Mouse (Mus musculus) liver, adult (tissue): ENCODE data around the gene Macrod1.

ENCODE experiments used
- GATA4 ChIP-seq: IDR thresholded peaks from 2 replicates; pipeline ENCODE4 v1.6.1; 2014; ENCODE audit warnings: mild to moderate bottlenecking, low read length; ENCODE audit not compliant: insufficient replicate concordance

Gene Macrod1

GRCm38 (mm10) chr19:7056248-7057087, at the start of gene Macrod1:
Macrod1 (plus strand) TSS chr19:7056810.
- TF ChIP-seq GATA4, result no peak

- TF ChIP-seq GATA4, result no peak
Measured at GRCm38 (mm10) chr19:7006892-7007593, 49.6 kb upstream of the Macrod1 start.

GRCm38 (mm10) chr19:7012426-7012825, 44.2 kb upstream of the Macrod1 start:
- no peak for TF ChIP-seq GATA4

GRCm38 (mm10) chr19:7013984-7014383, 42.6 kb upstream of the Macrod1 start:
- TF ChIP-seq GATA4, result no peak

- no peak for TF ChIP-seq GATA4
Measured at GRCm38 (mm10) chr19:7014481-7015135, 42.0 kb upstream of the Macrod1 start.

GRCm38 (mm10) chr19:7017541-7018457, 38.8 kb upstream of the Macrod1 start:
- TF ChIP-seq GATA4, result peak; percentile 84; the same call in 1 of the 2 replicates

GRCm38 (mm10) chr19:7018546-7018945, 38.1 kb upstream of the Macrod1 start:
- no peak for TF ChIP-seq GATA4

GRCm38 (mm10) chr19:7019191-7019590, 37.4 kb upstream of the Macrod1 start, which contains the start of gene Fermt3:
Fermt3 (minus strand) TSS chr19:7019469.
- TF ChIP-seq GATA4, result no peak

- no peak for TF ChIP-seq GATA4
Measured at GRCm38 (mm10) chr19:7020224-7020641, 36.4 kb upstream of the Macrod1 start.

- TF ChIP-seq GATA4, result no peak
Measured at GRCm38 (mm10) chr19:7029531-7029930, 27.1 kb upstream of the Macrod1 start.

GRCm38 (mm10) chr19:7034006-7034405, 22.6 kb upstream of the Macrod1 start:
- TF ChIP-seq GATA4, result no peak

GRCm38 (mm10) chr19:7039088-7039720, 17.4 kb upstream of the Macrod1 start:
- TF ChIP-seq GATA4, result no peak

- TF ChIP-seq GATA4, result no peak
Measured at GRCm38 (mm10) chr19:7039841-7040636, 16.6 kb upstream of the Macrod1 start, which contains the start of gene Stip1. Stip1 (minus strand) TSS chr19:7039967.
